Mouse (Mus musculus): ENCODE data around the gene Rnf123. TPM values are rescaled to one million over a fixed set of nuclear protein-coding genes. Genes with fewer than 3 reads are reported as not detected.

The Rnf123 gene
- polyA plus RNA-seq, 1 experiment: 393 TPM

GRCm38 (mm10) chr9:108080168-108080567 is 3.0 kb downstream of the Rnf123 start, which contains the start of gene Mst1:
TSS of gene Mst1 (plus strand) at chr9:108080436.
- Histone ChIP-seq H3K27ac (ENCODE audit: control insufficient read depth, insufficient read depth, low read depth, low read length, poor library complexity) (peak within 1 kb of the TSS; percentile 93), H3K4me1 (ENCODE audit: control insufficient read depth, insufficient read depth, low read length) (peaks cover 13% of the 10 kb centered on the region), H3K4me3 (replicated peaks; ENCODE audit: control insufficient read depth, low read depth, low read length) (peak within 1 kb of the TSS; percentile 86)
- WGBS: 48% methylated on average over 5 of the region's 5 CpGs
- TF ChIP-seq CTCF (IDR thresholded peaks at IDR 0.05; ENCODE audit: control insufficient read depth, insufficient read depth, low read length) (no peak), POLR2A (IDR thresholded peaks at IDR 0.05; ENCODE audit: borderline replicate concordance, control insufficient read depth, low read depth, low read length) (0 out of 2 replicates have a peak, but pooled peaks have one; percentile 34)

GRCm38 (mm10) chr9:108073141-108073930 is 9.8 kb downstream of the Rnf123 start:
- TF ChIP-seq POLR2A (IDR thresholded peaks at IDR 0.05; ENCODE audit: borderline replicate concordance, control insufficient read depth, low read depth, low read length): no peak
- no peak overlapping the region for H3K27ac ChIP-seq (ENCODE audit: control insufficient read depth, insufficient read depth, low read depth, low read length, poor library complexity)
- 86% methylated on average over 7 of the region's 7 CpGs for WGBS

GRCm38 (mm10) chr9:108072481-108072924 is 10.6 kb downstream of the Rnf123 start:
- 90% methylated on average over 9 of the region's 9 CpGs for WGBS
- Histone ChIP-seq H3K27ac (ENCODE audit: control insufficient read depth, insufficient read depth, low read depth, low read length, poor library complexity) (no peak overlapping the region), H3K4me3 (replicated peaks; ENCODE audit: control insufficient read depth, low read depth, low read length) (no peak overlapping the region), H3K4me1 (ENCODE audit: control insufficient read depth, insufficient read depth, low read length) (no peaks in the 10 kb centered on the region)
- TF ChIP-seq CTCF (IDR thresholded peaks at IDR 0.05; ENCODE audit: control insufficient read depth, insufficient read depth, low read length) (no peak), POLR2A (IDR thresholded peaks at IDR 0.05; ENCODE audit: borderline replicate concordance, control insufficient read depth, low read depth, low read length) (no peak)

More at GRCm38 (mm10) chr9:108073141-108073930, 9.8 kb downstream of the Rnf123 start:
- H3K4me3 ChIP-seq (replicated peaks; ENCODE audit: control insufficient read depth, low read depth, low read length): no peak overlapping the region
- peaks cover 1% of the 10 kb centered on the region for H3K4me1 ChIP-seq (ENCODE audit: control insufficient read depth, insufficient read depth, low read length)

GRCm38 (mm10) chr9:108071801-108072200 is 11.3 kb downstream of the Rnf123 start:
- no peaks in the 10 kb centered on the region for H3K4me1 ChIP-seq (ENCODE audit: control insufficient read depth, insufficient read depth, low read length)
- 94% methylated on average over 4 of the region's 4 CpGs for WGBS

GRCm38 (mm10) chr9:108069529-108069928 is 13.6 kb downstream of the Rnf123 start:
- TF ChIP-seq POLR2A (IDR thresholded peaks at IDR 0.05; ENCODE audit: borderline replicate concordance, control insufficient read depth, low read depth, low read length): no peak
- TF ChIP-seq CTCF (IDR thresholded peaks at IDR 0.05; ENCODE audit: control insufficient read depth, insufficient read depth, low read length): no peak
- H3K27ac ChIP-seq (ENCODE audit: control insufficient read depth, insufficient read depth, low read depth, low read length, poor library complexity): no peak overlapping the region
- 91% methylated on average over 7 of the region's 7 CpGs for WGBS
- no peaks in the 10 kb centered on the region for H3K4me1 ChIP-seq (ENCODE audit: control insufficient read depth, insufficient read depth, low read length)
- no peak overlapping the region for H3K4me3 ChIP-seq (replicated peaks; ENCODE audit: control insufficient read depth, low read depth, low read length)

More at GRCm38 (mm10) chr9:108071801-108072200, 11.3 kb downstream of the Rnf123 start:
- no peak overlapping the region for H3K27ac ChIP-seq (ENCODE audit: control insufficient read depth, insufficient read depth, low read depth, low read length, poor library complexity)
- H3K4me3 ChIP-seq (replicated peaks; ENCODE audit: control insufficient read depth, low read depth, low read length): no peak overlapping the region
- TF ChIP-seq CTCF (IDR thresholded peaks at IDR 0.05; ENCODE audit: control insufficient read depth, insufficient read depth, low read length): no peak
- TF ChIP-seq POLR2A (IDR thresholded peaks at IDR 0.05; ENCODE audit: borderline replicate concordance, control insufficient read depth, low read depth, low read length): no peak

GRCm38 (mm10) chr9:108069007-108069406 is 14.1 kb downstream of the Rnf123 start:
- Histone ChIP-seq H3K4me3 (replicated peaks; ENCODE audit: control insufficient read depth, low read depth, low read length) (no peak overlapping the region), H3K27ac (ENCODE audit: control insufficient read depth, insufficient read depth, low read depth, low read length, poor library complexity) (no peak overlapping the region), H3K4me1 (ENCODE audit: control insufficient read depth, insufficient read depth, low read length) (no peaks in the 10 kb centered on the region)
- TF ChIP-seq CTCF (IDR thresholded peaks at IDR 0.05; ENCODE audit: control insufficient read depth, insufficient read depth, low read length) (no peak), POLR2A (IDR thresholded peaks at IDR 0.05; ENCODE audit: borderline replicate concordance, control insufficient read depth, low read depth, low read length) (no peak)
- WGBS: 93% methylated on average over 9 of the region's 9 CpGs

GRCm38 (mm10) chr9:108067900-108068299 is 15.2 kb downstream of the Rnf123 start:
- Histone ChIP-seq H3K27ac (ENCODE audit: control insufficient read depth, insufficient read depth, low read depth, low read length, poor library complexity) (no peak overlapping the region), H3K4me1 (ENCODE audit: control insufficient read depth, insufficient read depth, low read length) (no peaks in the 10 kb centered on the region), H3K4me3 (replicated peaks; ENCODE audit: control insufficient read depth, low read depth, low read length) (no peak overlapping the region)
- TF ChIP-seq CTCF (IDR thresholded peaks at IDR 0.05; ENCODE audit: control insufficient read depth, insufficient read depth, low read length) (peak; percentile 82), POLR2A (IDR thresholded peaks at IDR 0.05; ENCODE audit: borderline replicate concordance, control insufficient read depth, low read depth, low read length) (no peak)
- 21% methylated on average over 8 of the region's 8 CpGs for WGBS

GRCm38 (mm10) chr9:108067199-108067598 is 15.9 kb downstream of the Rnf123 start:
- TF ChIP-seq POLR2A (IDR thresholded peaks at IDR 0.05; ENCODE audit: borderline replicate concordance, control insufficient read depth, low read depth, low read length): no peak
- TF ChIP-seq CTCF (IDR thresholded peaks at IDR 0.05; ENCODE audit: control insufficient read depth, insufficient read depth, low read length): peak; percentile 2; the same call in 1 of the 2 replicates
- Histone ChIP-seq H3K27ac (ENCODE audit: control insufficient read depth, insufficient read depth, low read depth, low read length, poor library complexity) (no peak overlapping the region), H3K4me3 (replicated peaks; ENCODE audit: control insufficient read depth, low read depth, low read length) (no peak overlapping the region), H3K4me1 (ENCODE audit: control insufficient read depth, insufficient read depth, low read length) (no peaks in the 10 kb centered on the region)
- 92% methylated on average over 7 of the region's 7 CpGs for WGBS

All from bone marrow, adult 2 months (tissue).